Mouse (Mus musculus): Measurements from ENCODE around the gene Tjp2. TPM values are rescaled to one million over a fixed set of nuclear protein-coding genes. Genes with fewer than 3 reads are reported as not detected.

The Tjp2 gene
- polyA plus RNA-seq (2012; rRNA removed) = 16.2 and 17.1 TPM in 2 replicates

GRCm38 (mm10) chr19:24224500-24225304 is at the start of gene Tjp2:
Gene Tjp2 (minus strand): TSS chr19:24225030.
- Histone ChIP-seq H3K4me3 (ENCODE audit: insufficient read depth, low read length) (peak within 1 kb of the TSS; percentile 70), H3K4me1 (ENCODE audit: control insufficient read depth, insufficient read depth, low read length) (peaks cover 2% of the 10 kb centered on the region; the same call in 1 of the 2 replicates), H3K27ac (ENCODE audit: insufficient read depth, low read length) (peak within 1 kb of the TSS; percentile 78)
- no peak for TF ChIP-seq POLR2A (IDR thresholded peaks at IDR 0.05; ENCODE audit: extremely low read depth, insufficient read depth, low read length)
- peak; percentile 42 for TF ChIP-seq CTCF (IDR thresholded peaks at IDR 0.05; ENCODE audit: extremely low read depth, insufficient read depth, low read length)

- TF ChIP-seq CTCF (IDR thresholded peaks at IDR 0.05; ENCODE audit: extremely low read depth, insufficient read depth, low read length) = no peak
- TF ChIP-seq POLR2A (IDR thresholded peaks at IDR 0.05; ENCODE audit: extremely low read depth, insufficient read depth, low read length) = no peak
- no peaks in the 10 kb centered on the region for H3K4me1 ChIP-seq (ENCODE audit: control insufficient read depth, insufficient read depth, low read length)
Measured at GRCm38 (mm10) chr19:24274281-24274680, 49.5 kb upstream of the Tjp2 start.

GRCm38 (mm10) chr19:24271746-24272426 is 47.1 kb upstream of the Tjp2 start:
- Histone ChIP-seq H3K27ac (ENCODE audit: insufficient read depth, low read length) (no peak overlapping the region), H3K4me1 (ENCODE audit: control insufficient read depth, insufficient read depth, low read length) (no peaks in the 10 kb centered on the region), H3K4me3 (ENCODE audit: insufficient read depth, low read length) (no peak overlapping the region)
- no peak for TF ChIP-seq POLR2A (IDR thresholded peaks at IDR 0.05; ENCODE audit: extremely low read depth, insufficient read depth, low read length)
- TF ChIP-seq CTCF (IDR thresholded peaks at IDR 0.05; ENCODE audit: extremely low read depth, insufficient read depth, low read length) = peak; percentile 96

More at GRCm38 (mm10) chr19:24274281-24274680, 49.5 kb upstream of the Tjp2 start:
- Histone ChIP-seq H3K4me3 (ENCODE audit: insufficient read depth, low read length) (no peak overlapping the region), H3K27ac (ENCODE audit: insufficient read depth, low read length) (no peak overlapping the region)

- H3K4me3 ChIP-seq (ENCODE audit: insufficient read depth, low read length) = no peak overlapping the region
Measured at GRCm38 (mm10) chr19:24271326-24271725, 46.5 kb upstream of the Tjp2 start.

GRCm38 (mm10) chr19:24268531-24268930 is 43.7 kb upstream of the Tjp2 start:
- TF ChIP-seq CTCF (IDR thresholded peaks at IDR 0.05; ENCODE audit: extremely low read depth, insufficient read depth, low read length) (no peak), POLR2A (IDR thresholded peaks at IDR 0.05; ENCODE audit: extremely low read depth, insufficient read depth, low read length) (no peak)
- Histone ChIP-seq H3K27ac (ENCODE audit: insufficient read depth, low read length) (peak overlapping the region; percentile 39; the same call in 1 of the 2 replicates), H3K4me1 (ENCODE audit: control insufficient read depth, insufficient read depth, low read length) (no peaks in the 10 kb centered on the region), H3K4me3 (ENCODE audit: insufficient read depth, low read length) (no peak overlapping the region)

More at GRCm38 (mm10) chr19:24271326-24271725, 46.5 kb upstream of the Tjp2 start:
- Histone ChIP-seq H3K4me1 (ENCODE audit: control insufficient read depth, insufficient read depth, low read length) (no peaks in the 10 kb centered on the region), H3K27ac (ENCODE audit: insufficient read depth, low read length) (no peak overlapping the region)
- TF ChIP-seq CTCF (IDR thresholded peaks at IDR 0.05; ENCODE audit: extremely low read depth, insufficient read depth, low read length) (no peak), POLR2A (IDR thresholded peaks at IDR 0.05; ENCODE audit: extremely low read depth, insufficient read depth, low read length) (no peak)

GRCm38 (mm10) chr19:24266046-24266830 is 41.4 kb upstream of the Tjp2 start:
- TF ChIP-seq POLR2A (IDR thresholded peaks at IDR 0.05; ENCODE audit: extremely low read depth, insufficient read depth, low read length) (no peak), CTCF (IDR thresholded peaks at IDR 0.05; ENCODE audit: extremely low read depth, insufficient read depth, low read length) (no peak)

GRCm38 (mm10) chr19:24264991-24265390 is 40.2 kb upstream of the Tjp2 start:
- Histone ChIP-seq H3K4me3 (ENCODE audit: insufficient read depth, low read length) (no peak overlapping the region), H3K4me1 (ENCODE audit: control insufficient read depth, insufficient read depth, low read length) (no peaks in the 10 kb centered on the region), H3K27ac (ENCODE audit: insufficient read depth, low read length) (no peak overlapping the region)
- TF ChIP-seq CTCF (IDR thresholded peaks at IDR 0.05; ENCODE audit: extremely low read depth, insufficient read depth, low read length) (peak; percentile 84), POLR2A (IDR thresholded peaks at IDR 0.05; ENCODE audit: extremely low read depth, insufficient read depth, low read length) (no peak)

More at GRCm38 (mm10) chr19:24266046-24266830, 41.4 kb upstream of the Tjp2 start:
- no peak overlapping the region for H3K4me3 ChIP-seq (ENCODE audit: insufficient read depth, low read length)
- no peaks in the 10 kb centered on the region for H3K4me1 ChIP-seq (ENCODE audit: control insufficient read depth, insufficient read depth, low read length)
- no peak overlapping the region for H3K27ac ChIP-seq (ENCODE audit: insufficient read depth, low read length)

- Histone ChIP-seq H3K4me1 (ENCODE audit: control insufficient read depth, insufficient read depth, low read length) (no peaks in the 10 kb centered on the region), H3K4me3 (ENCODE audit: insufficient read depth, low read length) (no peak overlapping the region), H3K27ac (ENCODE audit: insufficient read depth, low read length) (no peak overlapping the region)
- TF ChIP-seq CTCF (IDR thresholded peaks at IDR 0.05; ENCODE audit: extremely low read depth, insufficient read depth, low read length) (no peak), POLR2A (IDR thresholded peaks at IDR 0.05; ENCODE audit: extremely low read depth, insufficient read depth, low read length) (no peak)
Measured at GRCm38 (mm10) chr19:24262736-24263135, 37.9 kb upstream of the Tjp2 start.
